Comparison of ENCODE assay signal across 8 mouse cellular contexts in genomic region chr13:20185034-20185846, GRCm38 (mm10).
DNase-seq lines count a peak whose midpoint lies in the region; ATAC-seq and TF ChIP-seq lines count a peak whose summit lies in the region.
"Had no signal": no experiment of that assay in that cellular context is flagged by ENCODE, and none has a peak within 500 bp of the region (broad histone marks: within the 10 kb centered on the region; RNA-seq: fewer than 3 reads in every experiment).

No protein-coding gene starts in this region.

- peaks cover 19 to 80% of the 10 kb centered on the region in 2 experiments for H3K4me1 ChIP-seq in CH12.LX (ENCODE audit: control insufficient read depth in 1 of 2, insufficient read depth in 2 of 2)
- H3K4me1 ChIP-seq in liver, embryonic 12.5 days: peaks cover 44% of the 10 kb centered on the region
- H3K4me1 ChIP-seq in small intestine, adult 2 months (ENCODE audit: control insufficient read depth, insufficient read depth, insufficient read length, low read length): peaks cover 35% of the 10 kb centered on the region
- H3K4me1 ChIP-seq in hindbrain, postnatal 0 days (ENCODE audit: insufficient read depth, low read length): peaks cover 17% of the 10 kb centered on the region

- peak; percentile 86 for DNase-seq in CH12.LX (ENCODE audit: extremely low read depth)
- DNase-seq in T-cell, adult 2 months (ENCODE audit: low spot score): peak; percentile 91
- no peak for DNase-seq in layer of hippocampus, postnatal 25 days (ENCODE audit: extremely low spot score in 1 of 2, low spot score in 1 of 2)
- no peak for DNase-seq in c-Kit-positive CD71-positive TER-119-positive erythroid progenitor cells, embryonic 14.5 days (ENCODE audit: low spot score)
- no peak for DNase-seq in hindbrain, postnatal 0 days (ENCODE audit: low spot score)

- no peak for ATAC-seq in liver, embryonic 12.5 days
- no peak for ATAC-seq in hindbrain, postnatal 0 days

- H3K9ac ChIP-seq in CH12.LX (ENCODE audit: insufficient read depth, low read depth): peak overlapping the region; percentile 68
- H3K9ac ChIP-seq in liver, embryonic 12.5 days: peak overlapping the region; percentile 1; the same call in 1 of the 2 replicates
- H3K9ac ChIP-seq in hindbrain, postnatal 0 days (replicated peaks; ENCODE audit: low read length): no peak overlapping the region
- H3K9ac ChIP-seq: midbrain, embryonic 12.5 days had no signal

- peak overlapping the region; percentile 58 to 69 (median 67) for H3K4me3 ChIP-seq in CH12.LX (replicated peaks in 1 of 3; ENCODE audit: low read depth in 2 of 3, low read length in 2 of 3, poor library complexity in 1 of 3)
- H3K4me3 ChIP-seq in liver, embryonic 12.5 days: peak overlapping the region; percentile 35
- H3K4me3 ChIP-seq in small intestine, adult 2 months (ENCODE audit: low read depth, low read length): peak overlapping the region; percentile 45
- no peak overlapping the region for H3K4me3 ChIP-seq in hindbrain, postnatal 0 days (ENCODE audit: low read length)
- H3K4me3 ChIP-seq: midbrain, embryonic 12.5 days had no signal

- peak overlapping the region; percentile 77 for H3K27ac ChIP-seq in CH12.LX (ENCODE audit: insufficient read depth, low read depth)
- no peak overlapping the region for H3K27ac ChIP-seq in liver, embryonic 12.5 days
- peak overlapping the region; percentile 48 for H3K27ac ChIP-seq in small intestine, adult 2 months (ENCODE audit: insufficient read depth, low read depth, low read length)
- H3K27ac ChIP-seq in hindbrain, postnatal 0 days: no peak overlapping the region
- H3K27ac ChIP-seq: midbrain, embryonic 12.5 days had no signal

- peaks cover 32 to 40% of the 10 kb centered on the region in 2 experiments for H3K36me3 ChIP-seq in CH12.LX (replicated peaks in 1 of 2; ENCODE audit: control insufficient read depth in 1 of 2, insufficient read depth in 1 of 2, low read length in 1 of 2)
- peaks cover 5% of the 10 kb centered on the region; the same call in 1 of the 2 replicates for H3K36me3 ChIP-seq in liver, embryonic 12.5 days
- peaks cover 5% of the 10 kb centered on the region; the same call in 1 of the 2 replicates for H3K36me3 ChIP-seq in small intestine, adult 2 months (ENCODE audit: control insufficient read depth, insufficient read depth, low read length)
- no peaks in the 10 kb centered on the region for H3K36me3 ChIP-seq in hindbrain, postnatal 0 days (ENCODE audit: insufficient read depth, low read length)
- H3K36me3 ChIP-seq: midbrain, embryonic 12.5 days had no signal

- peaks cover 8% of the 10 kb centered on the region for H3K79me2 ChIP-seq in CH12.LX (replicated peaks; ENCODE audit: control insufficient read depth, extremely low read depth, insufficient read depth, poor library complexity, severe bottlenecking)

- TF ChIP-seq EP300 in CH12.LX (IDR thresholded peaks at IDR 0.05; ENCODE audit: low read length): no peak; the same call in 1 of the 2 replicates

- TF ChIP-seq CTCF in CH12.LX (conservative IDR thresholded peaks at IDR 0.05 in 1 of 2, IDR thresholded peaks at IDR 0.05 in 1 of 2; ENCODE audit: low read depth in 2 of 2, low read length in 2 of 2): peak in 1 of 2 experiments; percentile 60; a peak in 2 of 4 replicates
- TF ChIP-seq CTCF in small intestine, adult 2 months (IDR thresholded peaks at IDR 0.05; ENCODE audit: extremely low read depth, insufficient read length, insufficient replicate concordance, low read depth, low read length): no peak
- TF ChIP-seq CTCF in hindbrain, postnatal 0 days (IDR thresholded peaks at IDR 0.05; ENCODE audit: low read depth): no peak

- dilution Hi-C loops in CH12.LX (cut with MboI; ENCODE audit: extremely low pct_ligation_motif_present, extremely low pct_unique_long_range_greater_than_20kb, low sequenced_read_pairs): no loop called here

- 37% methylated on average over 20 of the region's 20 CpGs for WGBS in liver, embryonic 12.5 days (ENCODE audit: insufficient replicate concordance)
- WGBS in small intestine, adult 2 months: 80% methylated on average over 20 of the region's 20 CpGs
- WGBS in hindbrain, postnatal 0 days: 94% methylated on average over 20 of the region's 20 CpGs

- TF ChIP-seq RAD21 in CH12.LX (IDR thresholded peaks at IDR 0.05; ENCODE audit: low read depth, low read length): peak; percentile 59

- H3K9me3 ChIP-seq in CH12.LX (replicated peaks; ENCODE audit: low read length): peaks cover 8% of the 10 kb centered on the region
- H3K9me3 ChIP-seq in liver, embryonic 12.5 days (replicated peaks): no peaks in the 10 kb centered on the region
- no peaks in the 10 kb centered on the region for H3K9me3 ChIP-seq in hindbrain, postnatal 0 days (ENCODE audit: low read length)
- H3K9me3 ChIP-seq: midbrain, embryonic 12.5 days had no signal

- in situ Hi-C loops in CH12.LX (cut with MboI; ENCODE audit: low pct_ligation_motif_present, low pct_unique_long_range_greater_than_20kb, low sequenced_read_pairs): no loop called here

- TF ChIP-seq POLR2A in CH12.LX (IDR thresholded peaks at IDR 0.05; ENCODE audit: low read depth, low read length): peak; percentile 60
- TF ChIP-seq POLR2A in small intestine, adult 2 months (IDR thresholded peaks at IDR 0.05; ENCODE audit: low read depth, low read length): no peak

- no peaks in the 10 kb centered on the region for H3K27me3 ChIP-seq in CH12.LX (replicated peaks)
- H3K27me3 ChIP-seq in liver, embryonic 12.5 days (replicated peaks): peaks cover 56% of the 10 kb centered on the region
- no peaks in the 10 kb centered on the region for H3K27me3 ChIP-seq in small intestine, adult 2 months (ENCODE audit: control insufficient read depth, insufficient read depth, low read length)
- no peaks in the 10 kb centered on the region for H3K27me3 ChIP-seq in hindbrain, postnatal 0 days (ENCODE audit: insufficient read depth, low read length)
- H3K27me3 ChIP-seq: midbrain, embryonic 12.5 days had no signal

- H3K4me2 ChIP-seq in CH12.LX (ENCODE audit: insufficient read depth, low read depth, poor library complexity, severe bottlenecking): peak overlapping the region; percentile 95
- H3K4me2 ChIP-seq in liver, embryonic 12.5 days: peak overlapping the region; percentile 59
- no peak overlapping the region for H3K4me2 ChIP-seq in hindbrain, postnatal 0 days (ENCODE audit: low read depth, low read length)
- H3K4me2 ChIP-seq: midbrain, embryonic 12.5 days had no signal

TF ChIP-seq in CH12.LX, 34 proteins besides CTCF, POLR2A, EP300 and RAD21 (continues in another document):
- TF ChIP-seq NELFE (IDR thresholded peaks at IDR 0.05; ENCODE audit: low read depth, low read length) (peak; percentile 45; the same call in 1 of the 2 replicates), KAT2A (IDR thresholded peaks at IDR 0.05; ENCODE audit: insufficient replicate concordance, low read length) (no peak), MAZ (IDR thresholded peaks at IDR 0.05; ENCODE audit: low read depth, low read length) (no peak), NRF1 (IDR thresholded peaks at IDR 0.05; ENCODE audit: low read depth, low read length) (peak; percentile 53; the same call in 1 of the 2 replicates), ZKSCAN1 (IDR thresholded peaks at IDR 0.05; ENCODE audit: borderline replicate concordance, low read depth, low read length) (no peak), USF1 (IDR thresholded peaks at IDR 0.05; ENCODE audit: low read depth, low read length) (no peak), MXI1 (IDR thresholded peaks at IDR 0.05; ENCODE audit: low read depth, low read length) (peak; percentile 92), PAX5 (IDR thresholded peaks at IDR 0.05; ENCODE audit: low read length) (no peak), GABPA (IDR thresholded peaks at IDR 0.05; ENCODE audit: insufficient replicate concordance, low read depth, low read length) (no peak), SMC3 (IDR thresholded peaks at IDR 0.05; ENCODE audit: low read depth, low read length) (peak; percentile 66), TBP (conservative IDR thresholded peaks at IDR 0.05; ENCODE audit: low read depth, low read length) (0 out of 2 replicates have a peak, but pooled peaks have one; percentile 7), CHD1 (IDR thresholded peaks at IDR 0.05; ENCODE audit: low read depth, low read length) (0 out of 2 replicates have a peak, but pooled peaks have one; percentile 12), ZMIZ1 (IDR thresholded peaks at IDR 0.05; ENCODE audit: low read depth, low read length) (no peak; the same call in 1 of the 2 replicates), MAFK (IDR thresholded peaks at IDR 0.05; ENCODE audit: insufficient replicate concordance, low read length) (0 out of 2 replicates have a peak, but pooled peaks have one; percentile 59), UBTF (IDR thresholded peaks at IDR 0.05; ENCODE audit: low read depth, low read length) (no peak), ZC3H11A (IDR thresholded peaks at IDR 0.05; ENCODE audit: low read depth, low read length) (no peak), TCF12 (IDR thresholded peaks at IDR 0.05; ENCODE audit: low read depth, low read length) (peak; percentile 47; the same call in 1 of the 2 replicates), MAX (IDR thresholded peaks at IDR 0.05; ENCODE audit: low read length) (peak; percentile 97), SIN3A (IDR thresholded peaks at IDR 0.05; ENCODE audit: low read length) (no peak; the same call in 1 of the 2 replicates), ETS1 (conservative IDR thresholded peaks at IDR 0.05; ENCODE audit: low read depth, low read length) (peak; percentile 54), E2F4 (IDR thresholded peaks at IDR 0.05; ENCODE audit: insufficient replicate concordance, low read depth, low read length) (0 out of 2 replicates have a peak, but pooled peaks have one; percentile 33), IRF4 (IDR thresholded peaks at IDR 0.05; ENCODE audit: low read depth, low read length) (peak; percentile 16; the same call in 1 of the 2 replicates), ZNF384 (IDR thresholded peaks at IDR 0.05; ENCODE audit: low read depth, low read length) (peak; percentile 91), CHD2 (IDR thresholded peaks at IDR 0.05; ENCODE audit: low read length) (no peak), JUN (IDR thresholded peaks at IDR 0.05; ENCODE audit: insufficient read depth, low read depth, low read length) (no peak), BHLHE40 (IDR thresholded peaks at IDR 0.05; ENCODE audit: low read depth, low read length) (peak; percentile 54; the same call in 1 of the 2 replicates), RCOR1 (conservative IDR thresholded peaks at IDR 0.05; ENCODE audit: low read depth, low read length) (0 out of 2 replicates have a peak, but pooled peaks have one; percentile 21), MYC (IDR thresholded peaks at IDR 0.05; ENCODE audit: low read depth, low read length) (peak; percentile 99), POLR2AphosphoS2 (IDR thresholded peaks at IDR 0.05; ENCODE audit: low read depth, low read length) (no peak), HCFC1 (IDR thresholded peaks at IDR 0.05; ENCODE audit: low read depth, low read length) (no peak), JUND (conservative IDR thresholded peaks at IDR 0.05; ENCODE audit: low read depth, low read length) (no peak), MEF2A (IDR thresholded peaks at IDR 0.05; ENCODE audit: borderline replicate concordance, low read depth, low read length) (no peak)

Comparison
In these comparisons a context has a peak if more than half of its experiments do, and no peak if none do; other contexts are left out.
1. DNase-seq: peak in CH12.LX (single experiment) and T-cell, adult 2 months (single experiment); none in layer of hippocampus, postnatal 25 days (0 of 2), c-Kit-positive CD71-positive TER-119-positive erythroid progenitor cells, embryonic 14.5 days (single experiment) and hindbrain, postnatal 0 days (single experiment).
2. H3K27ac ChIP-seq: peak in CH12.LX (single experiment) and small intestine, adult 2 months (single experiment); none in liver, embryonic 12.5 days (single experiment) and hindbrain, postnatal 0 days (single experiment).